Mouse (Mus musculus) heart, adult 2 months (tissue): ENCODE measurements at regions not wholly inside any gene's neighbourhood (a gene's known extent, or its start where the extent isn't known, plus 50 kb on each side); places are given as distances from the start of the nearest gene placed in this dataset.

ENCODE experiments used
- DNase-seq, 2 experiments: peaks; one replicate each; pipeline ENCODE4 v3.0.0; 2021
- H3K27ac ChIP-seq: fragments of 200-600 bp; 2 replicates; pipeline ENCODE4 v1.8.1; 2022
- H3K27me3 ChIP-seq: fragments of 200-500 bp; 2 replicates; pipeline ENCODE4 v1.6.1; 2012; ENCODE audit warnings: mild to moderate bottlenecking, low read length, inconsistent platforms, mixed read lengths; ENCODE audit not compliant: control insufficient read depth, insufficient read depth
- H3K36me3 ChIP-seq: fragments of 200-500 bp; 2 replicates; pipeline ENCODE4 v1.6.1; 2012; ENCODE audit warnings: low read length, inconsistent platforms; ENCODE audit not compliant: control insufficient read depth, insufficient read depth
- H3K4me1 ChIP-seq: fragments of 200-500 bp; 2 replicates; pipeline ENCODE4 v1.6.1; 2011; ENCODE audit warnings: low read length; ENCODE audit not compliant: control insufficient read depth, insufficient read depth
- H3K4me3 ChIP-seq: fragments of 200-600 bp; 2 replicates; pipeline ENCODE4 v1.8.1; 2022
- H3K79me2 ChIP-seq: fragments of 200-500 bp; replicated peaks from 2 replicates; pipeline ENCODE4 v1.6.1; 2012; ENCODE audit warnings: mild to moderate bottlenecking, inconsistent platforms, low read length, moderate library complexity, mixed read lengths; ENCODE audit not compliant: control insufficient read depth, insufficient read depth
- H3K9ac ChIP-seq: fragments of 200-500 bp; 2 replicates; pipeline ENCODE4 v1.6.1; 2012; ENCODE audit warnings: low read depth, mild to moderate bottlenecking, control low read depth, inconsistent platforms, low read length, mixed read lengths
- CTCF ChIP-seq: fragments of 200-600 bp; IDR thresholded peaks from 2 replicates; pipeline ENCODE4 v1.8.1; 2022; ENCODE audit warnings: antibody characterized with exemption, mild to moderate bottlenecking, moderate library complexity
- EP300 ChIP-seq: fragments of 200-500 bp; IDR thresholded peaks from 2 replicates; pipeline ENCODE4 v1.6.1; 2011; ENCODE audit warnings: low read depth, low read length, control low read depth; ENCODE audit not compliant: insufficient read depth
- POLR2A ChIP-seq: fragments of 200-500 bp; IDR thresholded peaks from 2 replicates; pipeline ENCODE4 v1.6.1; 2011; ENCODE audit warnings: mild to moderate bottlenecking, low read depth, low read length, control low read depth; ENCODE audit not compliant: insufficient read depth
- WGBS: fragments of 180-500 bp; shearing (Covaris S2); methylation state at CpG from one replicate; pipeline ENCODE4 v1.1.7; 2018; 5-methylcytosine and 5-hydroxymethylcytosine counted together
- intact Hi-C: fragments of 180-260 bp; cut with DNase I; formaldehyde crosslinking; loops from one replicate; pipeline ENCODE4 v1.15.1; 2025

DNA sequence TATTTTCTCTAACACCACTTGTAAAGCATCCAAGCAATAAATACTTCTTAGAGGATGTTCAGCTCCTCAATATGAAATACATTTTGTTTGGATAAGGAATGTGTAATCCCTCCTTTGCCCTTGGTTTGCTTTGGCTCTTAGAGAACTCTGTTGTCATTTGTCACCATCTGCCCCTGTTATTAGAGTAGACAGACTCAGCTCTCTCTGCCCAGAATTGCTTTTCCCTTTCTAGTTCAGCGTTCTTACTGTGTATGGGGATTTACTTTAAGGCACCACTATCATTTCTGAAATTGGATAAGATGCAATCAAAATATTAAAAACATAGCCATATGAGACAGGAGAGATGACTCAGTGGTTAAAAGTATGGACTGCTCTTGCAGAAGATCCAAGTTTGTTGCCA, 101.5 kb upstream of the Ednra start:
- intact Hi-C loops, result no loop called here
- no peak for DNase-seq
- TF ChIP-seq POLR2A (no peak), CTCF (no peak), EP300 (no peak)
- Histone ChIP-seq H3K27ac (no peak overlapping the region), H3K9ac (no peak overlapping the region), H3K27me3 (no peaks in the 10 kb centered on the region), H3K4me3 (no peak overlapping the region), H3K4me1 (peaks cover 2% of the 10 kb centered on the region), H3K36me3 (no peaks in the 10 kb centered on the region), H3K79me2 (no peaks in the 10 kb centered on the region)
- WGBS, result 54% methylated on average over 1 of the region's 1 CpGs

DNA sequence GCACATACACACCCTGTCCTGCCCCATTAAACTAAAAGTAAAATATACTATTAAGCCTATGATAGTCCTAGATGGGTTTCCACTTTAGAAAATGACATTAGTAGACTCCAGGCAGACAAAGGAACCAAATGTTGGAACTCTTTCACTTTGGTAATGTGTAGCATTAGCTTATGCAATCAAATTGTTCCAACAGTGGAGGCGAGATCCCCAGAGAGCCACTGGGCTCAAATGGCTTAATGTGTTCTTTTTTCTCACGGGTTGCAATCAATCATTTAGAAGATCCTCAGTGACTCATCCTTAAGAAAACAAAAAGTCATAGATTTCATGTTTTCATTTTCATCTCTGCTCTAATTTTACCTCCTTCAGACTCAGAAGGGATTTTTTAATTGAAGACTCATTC, 102.0 kb upstream of the Ednra start:
- Histone ChIP-seq H3K36me3 (no peaks in the 10 kb centered on the region), H3K27ac (no peak overlapping the region), H3K79me2 (no peaks in the 10 kb centered on the region), H3K4me1 (peaks cover 2% of the 10 kb centered on the region), H3K4me3 (no peak overlapping the region), H3K27me3 (no peaks in the 10 kb centered on the region), H3K9ac (no peak overlapping the region)
- 53% methylated on average over 2 of the region's 2 CpGs for WGBS
- no peak for DNase-seq
- no peak for TF ChIP-seq EP300
- TF ChIP-seq POLR2A, result no peak
- no peak for TF ChIP-seq CTCF
- intact Hi-C loops, result no loop called here

- WGBS, result 63% methylated on average over 7 of the region's 7 CpGs
Measured at GRCm38 (mm10) chr8:77828079-77828478, 103.8 kb upstream of the Ednra start.

DNA sequence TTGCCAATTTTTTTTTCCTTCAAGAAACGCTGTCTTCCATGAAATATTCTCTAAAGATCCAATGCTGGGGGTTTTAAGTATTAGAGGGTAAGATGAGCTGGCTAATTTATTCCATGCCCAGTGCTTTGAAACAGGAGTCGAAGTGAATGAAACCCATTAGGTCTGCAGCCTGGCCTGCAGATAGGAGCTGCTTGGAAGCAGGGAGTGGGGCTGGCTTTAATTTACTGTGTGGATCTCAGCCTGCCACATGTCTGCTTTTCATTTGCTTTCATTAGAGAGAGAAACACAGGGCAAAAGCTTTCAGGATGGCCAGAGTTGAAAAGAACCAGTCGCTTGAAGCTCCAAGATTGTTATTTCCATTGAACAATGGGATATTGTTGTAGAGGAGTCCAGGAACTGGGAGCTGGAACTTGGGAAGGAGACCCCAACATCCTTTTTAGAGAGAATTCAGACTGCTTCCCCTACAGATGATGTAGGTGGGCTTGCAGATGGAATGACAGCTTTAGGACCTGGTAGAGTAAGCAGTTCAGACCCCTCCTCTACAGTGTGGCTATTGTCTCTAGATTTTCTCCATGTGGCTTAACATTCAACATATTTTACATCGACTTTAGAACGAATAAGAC, 105.0 kb upstream of the Ednra start:
- Histone ChIP-seq H3K9ac (no peak overlapping the region), H3K27me3 (no peaks in the 10 kb centered on the region), H3K4me1 (peaks cover 2% of the 10 kb centered on the region), H3K27ac (no peak overlapping the region), H3K36me3 (no peaks in the 10 kb centered on the region), H3K4me3 (no peak overlapping the region), H3K79me2 (no peaks in the 10 kb centered on the region)
- no peak for DNase-seq
- TF ChIP-seq EP300, result no peak
- TF ChIP-seq CTCF, result no peak
- no peak for TF ChIP-seq POLR2A
- WGBS, result 69% methylated on average over 5 of the region's 5 CpGs
- intact Hi-C loops, result no loop called here

More at GRCm38 (mm10) chr8:77828079-77828478, 103.8 kb upstream of the Ednra start:
- no peaks in the 10 kb centered on the region for H3K36me3 ChIP-seq
- H3K27me3 ChIP-seq, result no peaks in the 10 kb centered on the region
- no peak overlapping the region for H3K9ac ChIP-seq
- no peak for TF ChIP-seq POLR2A
- TF ChIP-seq EP300, result no peak
- no peak for TF ChIP-seq CTCF
- H3K27ac ChIP-seq, result no peak overlapping the region
- H3K4me1 ChIP-seq, result peaks cover 2% of the 10 kb centered on the region
- H3K79me2 ChIP-seq, result no peaks in the 10 kb centered on the region
- no peak for DNase-seq
- intact Hi-C loops, result no loop called here
- H3K4me3 ChIP-seq, result no peak overlapping the region

GRCm38 (mm10) chr8:77829764-77830163, 105.5 kb upstream of the Ednra start:
- TF ChIP-seq EP300, result no peak
- TF ChIP-seq POLR2A, result no peak
- no peak for TF ChIP-seq CTCF
- H3K9ac ChIP-seq, result no peak overlapping the region
- peaks cover 2% of the 10 kb centered on the region for H3K4me1 ChIP-seq
- no peak overlapping the region for H3K27ac ChIP-seq
- no peak overlapping the region for H3K4me3 ChIP-seq
- H3K36me3 ChIP-seq, result no peaks in the 10 kb centered on the region
- no peak for DNase-seq
- 90% methylated on average over 5 of the region's 5 CpGs for WGBS
- no peaks in the 10 kb centered on the region for H3K79me2 ChIP-seq
- no peaks in the 10 kb centered on the region for H3K27me3 ChIP-seq
- intact Hi-C loops, result no loop called here

DNA sequence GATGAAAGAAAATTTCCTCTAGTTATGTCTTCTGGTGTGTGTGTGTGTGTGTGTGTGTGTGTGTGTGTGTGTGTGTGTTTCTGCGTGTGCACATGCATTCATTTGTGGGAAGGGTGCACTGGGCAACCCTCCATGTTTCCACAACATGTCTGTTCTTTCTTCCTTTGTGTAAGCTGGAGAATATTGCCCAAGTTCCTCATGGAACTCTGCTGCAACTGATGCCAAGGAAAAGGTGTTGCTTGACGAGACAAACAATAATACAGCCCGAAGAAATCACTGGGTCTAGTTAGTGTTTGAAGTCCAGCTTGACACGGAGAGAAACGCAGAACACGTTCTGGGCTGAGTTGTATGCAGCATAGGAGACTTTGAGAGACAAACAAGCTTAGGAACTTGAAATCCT, 110.0 kb upstream of the Ednra start:
- DNase-seq, result no peak
- no peak for TF ChIP-seq EP300
- TF ChIP-seq CTCF, result no peak
- TF ChIP-seq POLR2A, result no peak
- 51% methylated on average over 6 of the region's 6 CpGs for WGBS
- no peaks in the 10 kb centered on the region for H3K79me2 ChIP-seq
- H3K4me3 ChIP-seq, result no peak overlapping the region
- no peaks in the 10 kb centered on the region for H3K36me3 ChIP-seq
- peak overlapping the region; percentile 33 for H3K27ac ChIP-seq
- no peak overlapping the region for H3K9ac ChIP-seq
- intact Hi-C loops, result no loop called here
- no peaks in the 10 kb centered on the region for H3K27me3 ChIP-seq
- no peaks in the 10 kb centered on the region; the same call in 1 of the 2 replicates for H3K4me1 ChIP-seq
